Mouse (Mus musculus) thymus, adult 2 months (tissue): ENCODE results near the gene Neb.

Experiments used
- CTCF ChIP-seq: fragments of 200-500 bp; IDR thresholded peaks from 2 replicates; pipeline ENCODE4 v1.5.1; 2012; ENCODE audit warnings: mild to moderate bottlenecking, control low read depth, low read length, moderate library complexity, borderline replicate concordance; ENCODE audit not compliant: control insufficient read depth, poor library complexity, insufficient read depth; ENCODE audit errors: extremely low read depth
- POLR2A ChIP-seq: fragments of 200-500 bp; IDR thresholded peaks from 2 replicates; pipeline ENCODE4 v1.6.1; 2012; ENCODE audit warnings: mild to moderate bottlenecking, low read length, control low read depth, moderate library complexity; ENCODE audit not compliant: control insufficient read depth, poor library complexity, insufficient read depth; ENCODE audit errors: extremely low read depth

GRCm38 (mm10) chr2:52394529-52394928, 16.3 kb upstream of the Neb start:
- TF ChIP-seq CTCF: no peak
- TF ChIP-seq POLR2A: no peak
